Mouse (Mus musculus) liver, postnatal 0 days (tissue): ENCODE results near the gene Chd9. TPM values are rescaled to one million over a fixed set of nuclear protein-coding genes. Genes with fewer than 3 reads are reported as not detected.

Experiments
- ATAC-seq: fragments of 200-750 bp; cut with Nextera tagmentation; 2 replicates; pipeline ENCODE4 v1.8.0; 2017; ENCODE audit warnings: mild to moderate bottlenecking, moderate library complexity
- DNase-seq: peaks from one replicate; pipeline ENCODE4 v3.0.0-alpha.2; 2016
- H3K27ac ChIP-seq: fragments of 300-500 bp; sonication (generic); 2 replicates; pipeline ENCODE4 v1.5.1; 2014; ENCODE audit warnings: antibody characterized with exemption, moderate library complexity, mild to moderate bottlenecking, low read depth
- H3K27me3 ChIP-seq: fragments of 300-500 bp; sonication (generic); 2 replicates; pipeline ENCODE4 v1.6.1; 2014; ENCODE audit warnings: low read length, control low read depth, mixed read lengths; ENCODE audit not compliant: insufficient read depth
- H3K36me3 ChIP-seq: fragments of 300-500 bp; sonication (generic); replicated peaks from 2 replicates; pipeline ENCODE4 v1.6.1; 2014; ENCODE audit warnings: mild to moderate bottlenecking, control low read depth, low read length, moderate library complexity, mixed read lengths; ENCODE audit not compliant: insufficient read depth
- H3K4me1 ChIP-seq: fragments of 300-500 bp; sonication (generic); 2 replicates; pipeline ENCODE4 v1.6.1; 2014; ENCODE audit warnings: antibody characterized with exemption, mild to moderate bottlenecking, control low read depth; ENCODE audit not compliant: insufficient read depth
- H3K4me2 ChIP-seq: fragments of 300-500 bp; sonication (generic); 2 replicates; pipeline ENCODE4 v1.6.1; 2014; ENCODE audit warnings: low read depth, mild to moderate bottlenecking, low read length, moderate library complexity, mixed read lengths
- H3K4me3 ChIP-seq: fragments of 300-500 bp; sonication (generic); 2 replicates; pipeline ENCODE4 v1.5.1; 2014; ENCODE audit warnings: low read depth, low read length
- H3K9ac ChIP-seq: fragments of 300-500 bp; sonication (generic); replicated peaks from 2 replicates; pipeline ENCODE4 v1.6.1; 2014; ENCODE audit warnings: mild to moderate bottlenecking, moderate library complexity
- H3K9me3 ChIP-seq: fragments of 300-500 bp; sonication (generic); 2 replicates; pipeline ENCODE4 v1.6.1; 2016; ENCODE audit warnings: mild to moderate bottlenecking, control low read depth, low read length, mixed read lengths
- CTCF ChIP-seq: sonication (generic); IDR thresholded peaks from 2 replicates; pipeline ENCODE4 v1.5.1; 2016; ENCODE audit warnings: antibody characterized with exemption, low read depth
- EP300 ChIP-seq: IDR thresholded peaks from 2 replicates; pipeline ENCODE4 v1.6.1; 2016; ENCODE audit warnings: antibody characterized with exemption, low read depth, mild to moderate bottlenecking
- WGBS: fragments of 180-500 bp; shearing (Covaris S2); extraction: QIAGEN DNeasy Blood & Tissue Kit; methylation state at CpG from one replicate; pipeline ENCODE4 v1.1.7; 2014; ENCODE audit not compliant: insufficient replicate concordance; 5-methylcytosine and 5-hydroxymethylcytosine counted together
- polyA plus RNA-seq: library from polyadenylated mRNA; unstranded; fragments of >200 nt; fragmentation: Nextera tagmentation; extraction: Ambion mirVana; gene quantifications from 2 replicates; pipeline ENCODE4 v1.2.1, GENCODE M21; 2015

Chd9 gene
- polyA plus RNA-seq: 27.2 and 32.2 TPM in 2 replicates

- Histone ChIP-seq H3K27me3 (no peaks in the 10 kb centered on the region), H3K36me3 (no peaks in the 10 kb centered on the region), H3K4me3 (peak within 1 kb of the TSS; percentile 48), H3K4me2 (peak within 1 kb of the TSS; percentile 76), H3K9ac (peak within 1 kb of the TSS; percentile 47), H3K27ac (no peak within 1 kb of the TSS), H3K4me1 (peaks cover 16% of the 10 kb centered on the region), H3K9me3 (no peaks in the 10 kb centered on the region)
- peak; percentile 89 for ATAC-seq
- no peak for TF ChIP-seq EP300
- TF ChIP-seq CTCF: peak; percentile 99
- 5% methylated on average over 39 of the region's 39 CpGs for WGBS
- DNase-seq: peak; percentile 93
These were observed at the start of gene Chd9 for GRCm38 (mm10) chr8:90828181-90828986. Gene Chd9 (plus strand): TSS chr8:90828352.

DNA sequence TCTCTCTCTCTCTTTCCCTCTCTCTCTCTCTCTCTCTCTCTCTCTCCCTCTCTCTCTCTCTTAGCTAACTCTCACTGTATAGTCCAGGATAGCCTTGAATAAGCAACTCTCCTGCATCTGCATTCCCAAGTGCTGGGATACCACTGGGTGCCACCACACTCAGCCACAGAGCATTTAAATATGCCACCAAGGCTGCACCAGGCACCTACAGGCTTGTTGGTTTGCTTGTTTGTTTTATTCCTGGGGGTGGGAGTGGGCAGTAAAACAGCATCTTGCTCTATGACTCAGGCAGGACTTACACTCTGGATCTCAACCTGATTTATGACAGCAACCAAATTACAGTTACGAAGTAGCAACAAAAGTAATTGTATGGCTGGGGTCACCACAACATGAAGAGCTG is 36.5 kb upstream of the Chd9 start:
- Histone ChIP-seq H3K9ac (no peak overlapping the region), H3K36me3 (no peaks in the 10 kb centered on the region), H3K4me3 (no peak overlapping the region), H3K27ac (no peak overlapping the region), H3K27me3 (no peaks in the 10 kb centered on the region), H3K4me2 (no peak overlapping the region), H3K9me3 (no peaks in the 10 kb centered on the region), H3K4me1 (0 out of 2 replicates have a peak, but pooled peaks cover 3% of the 10 kb centered on the region)
- 82% methylated on average over 1 of the region's 1 CpGs for WGBS
- ATAC-seq (no peak), DNase-seq (no peak)
- TF ChIP-seq EP300: no peak
- no peak for TF ChIP-seq CTCF

- TF ChIP-seq EP300: no peak
- TF ChIP-seq CTCF: peak; percentile 87
- ATAC-seq: no peak
- Histone ChIP-seq H3K4me1 (0 out of 2 replicates have a peak, but pooled peaks cover 3% of the 10 kb centered on the region), H3K9ac (no peak overlapping the region), H3K4me2 (no peak overlapping the region), H3K27me3 (no peaks in the 10 kb centered on the region), H3K36me3 (no peaks in the 10 kb centered on the region), H3K9me3 (no peaks in the 10 kb centered on the region), H3K4me3 (no peak overlapping the region), H3K27ac (no peak overlapping the region)
- WGBS: 7% methylated on average over 3 of the region's 3 CpGs
- peak; percentile 71 for DNase-seq
These were observed 34.4 kb upstream of the Chd9 start for GRCm38 (mm10) chr8:90793710-90794109.

DNA sequence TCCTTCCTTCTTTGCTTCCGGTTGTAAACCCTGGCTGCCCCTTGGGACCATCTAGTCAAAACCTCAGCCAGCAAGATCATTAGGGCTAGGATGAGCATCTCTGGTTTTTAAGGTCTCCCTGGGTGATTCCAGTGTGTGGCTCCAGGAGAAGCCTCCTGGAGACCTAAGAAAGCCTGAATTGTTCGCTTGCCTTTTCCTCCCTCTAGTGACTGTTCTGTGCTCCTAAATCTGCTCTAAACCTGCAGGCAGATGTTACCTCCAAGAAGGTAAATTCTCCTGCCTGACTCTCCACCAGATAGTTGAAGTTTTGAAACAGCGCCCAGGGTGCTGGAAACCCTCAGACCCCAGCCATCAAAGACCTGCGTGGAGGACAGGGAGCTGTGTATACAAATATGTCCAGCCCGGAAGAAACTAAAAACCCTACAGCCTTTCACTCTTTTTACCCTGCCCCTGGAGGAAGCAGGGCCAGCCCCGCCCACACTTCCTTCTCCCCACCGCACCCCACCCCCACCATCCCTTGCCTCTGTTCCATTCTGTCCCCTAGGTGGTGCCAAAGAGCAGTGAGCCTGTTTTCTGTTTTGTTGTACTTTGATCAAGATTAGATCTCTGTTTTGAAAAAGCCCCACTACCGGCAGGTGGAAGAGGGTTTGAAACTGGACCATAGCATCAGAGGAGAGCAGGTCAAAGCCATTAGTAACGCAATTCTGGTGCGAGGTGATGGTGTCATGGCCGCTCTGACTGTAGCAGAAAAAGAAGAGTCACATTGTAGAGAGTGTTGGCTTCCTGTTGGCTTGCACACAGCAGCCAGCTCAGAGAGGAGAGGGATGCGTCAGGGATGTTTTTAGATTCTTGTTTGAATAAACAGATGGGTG is 32.9 kb upstream of the Chd9 start:
- H3K27ac ChIP-seq: no peak overlapping the region
- TF ChIP-seq EP300: no peak
- TF ChIP-seq CTCF: peak; percentile 76
- DNase-seq: peak; percentile 83
- no peaks in the 10 kb centered on the region for H3K9me3 ChIP-seq
- H3K9ac ChIP-seq: no peak overlapping the region
- H3K27me3 ChIP-seq: no peaks in the 10 kb centered on the region
- H3K4me1 ChIP-seq: 0 out of 2 replicates have a peak, but pooled peaks cover 3% of the 10 kb centered on the region
- H3K4me3 ChIP-seq: peak overlapping the region; percentile 19
- no peaks in the 10 kb centered on the region for H3K36me3 ChIP-seq
- peak overlapping the region; percentile 51 for H3K4me2 ChIP-seq
- ATAC-seq: peak; percentile 90
- 4% methylated on average over 12 of the region's 12 CpGs for WGBS

DNA sequence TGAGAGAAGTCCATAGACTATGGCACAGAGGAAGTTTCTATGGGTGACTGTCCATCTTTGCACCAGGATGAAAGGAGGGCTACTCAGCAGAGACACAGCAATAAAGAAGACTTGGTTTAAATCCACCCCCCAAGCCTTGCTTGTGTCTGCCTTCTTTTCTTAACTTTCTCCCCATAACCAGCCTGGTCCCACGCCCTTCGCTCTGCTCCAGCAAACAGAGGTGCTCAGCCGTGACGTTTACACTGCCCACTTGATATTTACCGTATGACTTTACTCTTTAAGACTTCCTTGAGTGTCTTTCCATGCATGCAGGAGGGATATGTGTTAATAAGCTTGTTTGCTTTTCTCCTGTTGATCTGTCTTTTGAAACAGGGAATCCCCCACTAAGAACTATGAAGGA is 28.7 kb upstream of the Chd9 start:
- no peak overlapping the region for H3K27ac ChIP-seq
- no peak overlapping the region for H3K4me3 ChIP-seq
- 77% methylated on average over 5 of the region's 5 CpGs for WGBS
- no peaks in the 10 kb centered on the region for H3K36me3 ChIP-seq
- no peak overlapping the region for H3K9ac ChIP-seq
- peaks cover 3% of the 10 kb centered on the region; the same call in 1 of the 2 replicates for H3K9me3 ChIP-seq
- TF ChIP-seq CTCF (no peak), EP300 (no peak)
- DNase-seq: no peak
- no peaks in the 10 kb centered on the region for H3K27me3 ChIP-seq
- no peak overlapping the region for H3K4me2 ChIP-seq
- 0 out of 2 replicates have a peak, but pooled peaks cover 3% of the 10 kb centered on the region for H3K4me1 ChIP-seq
- no peak for ATAC-seq
